Mouse (Mus musculus): ENCODE data around the gene Ufd1.
A peak's percentile ranks its signal among the peaks of the same experiment; 100 is the strongest.

Ufd1 gene

DNA sequence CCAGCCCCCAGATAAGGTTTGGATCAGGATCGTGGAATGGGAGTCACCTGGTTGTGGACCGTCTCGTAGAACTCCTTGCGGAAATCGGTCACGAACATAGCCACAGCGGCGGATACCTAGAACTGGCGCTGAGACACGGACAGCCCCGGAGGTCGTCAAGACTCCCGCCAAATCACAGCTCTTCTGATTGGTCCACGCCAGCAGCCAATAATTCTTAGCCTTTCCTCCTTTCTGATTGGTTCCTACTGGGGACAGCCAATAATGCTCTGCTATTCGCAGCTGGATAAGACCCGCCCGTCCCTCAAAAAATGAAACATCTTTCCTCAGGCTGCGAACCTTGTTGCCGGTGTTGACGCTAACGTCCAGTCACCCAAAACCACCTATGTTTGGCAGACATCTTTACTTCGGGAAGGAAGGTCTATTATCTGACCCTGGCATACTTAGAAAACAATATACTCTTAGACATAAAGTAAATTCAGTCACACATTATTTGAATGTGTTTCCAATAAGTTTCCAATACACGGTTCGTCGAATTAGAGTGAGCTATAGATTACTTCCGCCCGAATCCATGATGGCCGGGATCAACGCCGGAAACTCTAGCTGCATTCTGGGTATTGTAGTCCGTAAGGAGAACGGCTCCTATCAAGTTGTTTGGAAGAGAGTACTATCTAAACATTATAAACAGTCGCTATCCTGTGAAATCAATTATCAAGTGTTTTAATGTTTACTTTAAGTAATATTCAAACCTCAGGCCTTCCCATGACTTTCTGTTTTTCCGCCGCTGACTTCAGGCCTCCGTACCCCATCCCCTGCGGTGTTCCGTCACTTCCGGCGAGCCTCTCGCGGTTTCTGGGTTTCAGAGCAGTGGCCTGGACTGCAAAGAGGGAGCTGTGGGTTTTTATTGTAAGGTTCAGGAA, at the start of gene Ufd1, which contains the start of gene Cdc45:
Gene Ufd1 (plus strand): TSS at position 312 of the 917 bp plus-strand sequence.
Gene Cdc45 (minus strand): TSS at position 520 of the 917 bp plus-strand sequence.
- peak; percentile 89 for DNase-seq (ENCODE audit: low spot score)

GRCm38 (mm10) chr16:18762960-18763359, 48.6 kb upstream of the Ufd1 start:
- DNase-seq (ENCODE audit: low spot score), result no peak

DNA sequence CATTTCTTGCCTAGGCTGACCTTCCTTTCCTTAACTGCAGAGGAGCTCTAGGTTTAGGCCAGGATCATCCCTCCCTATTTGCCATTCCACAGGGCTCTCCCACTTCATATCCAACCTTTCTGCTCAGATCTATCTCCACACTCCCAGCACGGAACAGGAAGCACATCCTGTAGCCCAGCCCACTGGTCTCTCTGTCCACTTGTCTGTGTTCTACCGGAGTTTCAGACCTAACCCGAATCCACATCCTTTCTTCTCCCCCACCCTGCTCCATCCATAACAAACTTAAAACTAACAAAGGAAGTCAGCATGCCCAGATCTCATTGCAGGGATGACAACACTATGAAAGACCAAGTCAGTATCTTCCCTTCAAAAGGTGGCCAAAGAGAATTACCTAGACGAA, 45.2 kb upstream of the Ufd1 start:
- DNase-seq (ENCODE audit: low spot score), result no peak

- no peak for DNase-seq (ENCODE audit: low spot score)
Measured at GRCm38 (mm10) chr16:18769501-18769900, 42.1 kb upstream of the Ufd1 start.

GRCm38 (mm10) chr16:18773936-18774335, 37.6 kb upstream of the Ufd1 start:
- DNase-seq (ENCODE audit: low spot score), result no peak

GRCm38 (mm10) chr16:18775621-18776555, 35.7 kb upstream of the Ufd1 start:
- no peak for DNase-seq (ENCODE audit: low spot score)

DNA sequence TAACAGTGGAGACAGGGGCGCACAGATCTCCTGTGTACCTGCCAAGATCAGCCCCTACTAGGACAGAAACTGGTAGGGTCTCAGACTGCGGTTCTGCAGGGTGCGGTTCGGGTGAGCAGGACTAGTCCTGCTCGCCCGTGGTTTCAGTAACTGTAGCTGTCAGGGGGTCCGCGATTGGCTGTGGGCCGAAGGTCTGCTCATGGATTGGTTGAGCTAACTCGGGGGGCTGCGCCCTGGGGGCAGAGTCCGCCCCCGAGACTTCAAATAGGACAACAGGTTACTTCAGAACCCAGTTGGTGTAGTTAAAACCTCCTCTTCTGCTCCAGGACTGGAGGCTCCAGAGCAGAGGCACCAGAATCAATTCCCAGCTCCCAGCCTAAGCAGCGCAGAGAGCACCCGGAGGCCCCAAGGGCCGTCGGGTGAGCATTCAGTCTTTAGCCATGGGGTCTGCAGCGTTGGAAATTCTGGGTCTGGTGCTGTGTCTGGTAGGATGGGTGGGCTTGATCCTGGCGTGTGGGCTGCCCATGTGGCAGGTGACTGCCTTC, 35.0 kb upstream of the Ufd1 start, which contains the start of gene Cldn5:
Gene Cldn5 (plus strand): TSS at position 292 of the 545 bp plus-strand sequence.
- no peak for DNase-seq (ENCODE audit: low spot score)

DNA sequence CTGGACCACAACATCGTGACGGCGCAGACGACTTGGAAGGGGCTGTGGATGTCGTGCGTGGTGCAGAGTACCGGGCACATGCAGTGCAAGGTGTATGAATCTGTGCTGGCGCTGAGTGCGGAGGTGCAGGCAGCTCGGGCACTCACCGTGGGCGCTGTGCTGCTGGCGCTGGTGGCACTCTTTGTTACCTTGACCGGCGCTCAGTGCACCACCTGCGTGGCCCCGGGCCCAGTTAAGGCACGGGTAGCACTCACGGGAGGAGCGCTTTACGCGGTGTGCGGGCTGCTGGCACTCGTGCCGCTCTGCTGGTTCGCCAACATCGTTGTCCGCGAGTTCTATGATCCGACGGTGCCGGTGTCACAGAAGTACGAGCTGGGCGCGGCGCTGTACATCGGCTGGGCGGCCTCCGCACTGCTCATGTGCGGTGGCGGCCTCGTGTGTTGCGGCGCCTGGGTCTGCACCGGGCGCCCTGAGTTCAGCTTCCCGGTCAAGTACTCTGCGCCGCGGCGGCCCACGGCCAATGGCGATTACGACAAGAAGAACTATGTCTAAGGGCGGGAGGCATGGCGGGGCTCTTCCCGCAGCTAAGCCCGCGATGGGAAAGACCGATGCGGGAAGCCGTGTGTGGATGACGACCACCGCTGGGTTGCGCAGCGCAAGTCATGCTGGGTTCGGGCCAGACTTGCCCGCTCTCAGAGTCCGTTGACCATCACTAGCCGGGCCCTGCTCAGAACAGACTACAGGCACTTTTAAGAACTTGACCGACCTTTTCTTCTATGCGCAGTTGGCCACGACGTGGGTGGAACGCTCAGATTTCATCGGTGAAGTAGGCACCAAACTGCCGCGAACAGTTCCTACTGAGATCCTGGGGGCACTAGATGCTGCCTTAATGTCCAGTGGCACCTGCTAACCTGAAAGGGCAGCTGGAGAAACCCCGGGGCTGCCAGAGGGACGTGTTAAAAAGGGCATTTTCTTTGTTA, 34.2 kb upstream of the Ufd1 start:
- DNase-seq (ENCODE audit: low spot score), result no peak

- DNase-seq (ENCODE audit: low spot score), result no peak
Measured at GRCm38 (mm10) chr16:18778461-18778860, 33.1 kb upstream of the Ufd1 start.

DNA sequence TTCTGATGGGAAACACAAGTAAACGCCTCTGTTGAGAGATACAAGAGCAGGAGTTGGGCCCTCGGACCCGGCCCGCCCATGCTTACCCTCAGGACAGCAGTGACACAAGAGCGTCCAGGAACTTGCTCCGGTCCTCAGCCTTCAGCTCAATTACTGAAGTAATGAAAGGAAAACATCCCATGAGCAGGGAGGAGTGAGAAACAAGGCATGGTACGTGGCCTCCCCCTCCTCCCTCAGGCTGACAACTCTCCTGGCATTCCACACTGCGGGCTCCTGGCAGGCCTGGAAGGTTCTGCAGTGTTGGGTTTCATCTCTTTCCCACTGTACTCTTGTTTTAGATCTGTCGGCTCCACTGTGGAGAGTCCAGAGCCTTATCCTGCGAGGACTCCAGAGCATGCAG, 29.8 kb upstream of the Ufd1 start:
- DNase-seq (ENCODE audit: low spot score), result no peak

- no peak for DNase-seq (ENCODE audit: low spot score)
Measured at GRCm38 (mm10) chr16:18785025-18785424, 26.6 kb upstream of the Ufd1 start.

DNA sequence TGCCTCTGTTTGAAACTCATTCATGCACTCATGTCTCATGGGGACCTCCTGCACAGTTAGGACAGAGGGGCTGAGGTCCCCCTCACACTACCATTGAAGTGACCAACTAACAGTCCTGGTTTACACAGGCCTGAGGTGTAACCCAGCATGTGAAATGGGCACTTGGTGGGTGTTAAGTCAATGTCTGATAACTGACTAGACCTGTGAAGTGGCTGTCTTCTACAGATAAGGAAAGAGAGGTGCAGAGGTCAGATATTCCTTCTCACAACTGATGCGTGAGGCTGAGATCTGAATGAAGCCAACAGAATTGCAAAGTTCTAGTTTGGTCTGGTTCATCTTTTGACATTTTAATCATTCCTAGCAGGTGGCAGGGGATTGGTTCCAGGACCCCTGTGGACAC, 26.1 kb upstream of the Ufd1 start:
- DNase-seq (ENCODE audit: low spot score), result no peak

DNA sequence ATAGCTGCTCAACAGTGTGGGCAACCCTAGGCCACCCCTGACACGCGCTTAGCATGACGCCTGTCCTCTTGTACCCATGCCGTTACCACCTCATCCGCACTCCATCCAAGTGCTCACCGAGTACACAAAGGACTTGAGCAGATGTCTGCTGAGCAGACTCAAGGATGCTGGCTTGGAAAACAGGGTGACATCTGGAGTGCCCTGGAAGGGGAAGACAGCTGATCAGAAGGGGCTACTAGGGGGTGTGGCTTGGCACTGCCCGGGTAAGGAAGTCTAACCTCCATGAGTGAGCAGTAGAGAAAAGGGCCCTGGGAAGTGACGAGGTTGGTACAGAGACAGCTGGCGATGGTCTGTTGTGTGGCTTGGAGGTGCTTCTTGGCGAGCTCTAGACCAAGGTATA, 24.9 kb upstream of the Ufd1 start:
- no peak for DNase-seq (ENCODE audit: low spot score)

DNA sequence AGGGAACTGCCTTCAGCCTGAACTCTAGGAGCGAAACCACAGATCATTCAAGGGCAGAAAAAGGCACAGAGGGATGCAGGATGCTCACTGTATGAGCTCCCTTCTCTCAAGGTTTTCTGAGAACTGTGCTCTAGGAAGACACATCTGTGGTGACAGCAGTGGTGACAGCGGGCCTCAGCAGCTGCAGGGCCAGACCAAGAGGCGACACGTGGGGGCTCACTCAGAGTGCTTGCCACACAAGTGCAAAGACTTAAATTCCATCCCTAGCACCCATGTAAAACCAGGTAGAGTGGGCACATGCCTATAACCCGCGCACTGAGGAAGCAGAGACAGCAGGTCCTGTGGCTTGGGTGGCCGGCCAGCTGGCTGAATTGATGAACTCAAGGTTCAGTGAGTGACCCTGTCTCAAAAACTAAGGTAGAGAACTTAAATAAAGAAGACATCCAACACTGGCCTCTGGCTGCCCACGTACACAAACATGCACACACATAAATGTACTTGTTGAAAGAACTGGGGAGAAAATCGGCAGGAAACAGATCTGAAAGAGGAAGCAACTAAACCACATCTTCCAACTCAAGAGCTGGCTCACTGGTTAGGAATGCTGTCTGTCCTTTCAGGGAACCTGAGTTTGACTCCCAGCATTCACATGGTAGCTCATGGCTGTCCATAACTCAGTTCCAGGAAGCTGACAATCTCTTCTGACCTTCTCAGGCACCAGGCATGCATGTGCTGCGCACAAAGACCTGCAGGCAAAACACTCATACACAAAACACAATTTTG, 22.8 kb upstream of the Ufd1 start:
- DNase-seq (ENCODE audit: low spot score), result no peak

- DNase-seq (ENCODE audit: low spot score), result no peak
Measured at GRCm38 (mm10) chr16:18795223-18795899, 16.2 kb upstream of the Ufd1 start.

- DNase-seq (ENCODE audit: low spot score), result no peak
Measured at GRCm38 (mm10) chr16:18796645-18797044, 14.9 kb upstream of the Ufd1 start.

GRCm38 (mm10) chr16:18798151-18798550, 13.4 kb upstream of the Ufd1 start:
- DNase-seq (ENCODE audit: low spot score), result no peak

GRCm38 (mm10) chr16:18798841-18799240, 12.7 kb upstream of the Ufd1 start:
- DNase-seq (ENCODE audit: low spot score), result peak; percentile 70

- DNase-seq (ENCODE audit: low spot score), result no peak
Measured at GRCm38 (mm10) chr16:18805746-18806145, 5.8 kb upstream of the Ufd1 start.

- no peak for DNase-seq (ENCODE audit: low spot score)
Measured at GRCm38 (mm10) chr16:18809001-18809400, 2.6 kb upstream of the Ufd1 start.
